Comparison of ENCODE assay signal across 9 mouse cellular contexts in the genomic region with DNA sequence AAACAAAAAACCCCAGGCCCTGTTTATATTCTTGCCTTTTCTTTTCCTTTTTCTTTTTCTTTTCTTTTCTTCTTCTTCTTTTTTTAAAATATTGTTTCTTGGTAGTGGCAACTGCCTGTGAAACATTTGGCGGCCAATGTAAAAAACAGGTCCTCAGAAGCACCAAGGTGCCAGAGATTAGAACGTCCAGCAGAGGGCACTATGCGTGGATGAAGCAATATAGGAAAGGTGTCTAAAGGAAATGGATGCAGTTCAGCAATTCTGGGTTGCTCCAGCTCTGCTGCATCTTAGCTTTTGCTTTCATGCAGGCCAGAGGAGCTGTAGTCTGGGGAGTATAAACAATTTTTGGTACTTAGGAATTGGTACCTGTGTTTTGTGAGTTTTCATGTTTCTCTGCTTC. TPM values are rescaled to one million over a fixed set of nuclear protein-coding genes. Genes with fewer than 3 reads are reported as not detected.
DNase-seq lines count a peak whose midpoint lies in the region; ATAC-seq and TF ChIP-seq lines count a peak whose summit lies in the region.
"Had no signal": no experiment of that assay in that cellular context is flagged by ENCODE, and none has a peak within 500 bp of the region (broad histone marks: within the 10 kb centered on the region; RNA-seq: fewer than 3 reads in every experiment).

No protein-coding gene starts in this region.

- no peak overlapping the region for H3K4me2 ChIP-seq in heart, embryonic 12.5 days
- H3K4me2 ChIP-seq in myocyte (ENCODE audit: low read depth): no peak overlapping the region

- H3K27ac ChIP-seq in heart, embryonic 12.5 days (ENCODE audit: poor library complexity, severe bottlenecking): no peak overlapping the region

- TF ChIP-seq POLR2A in myocyte (IDR thresholded peaks at IDR 0.05; ENCODE audit: insufficient read length, low read depth): no peak

- no peaks in the 10 kb centered on the region for H3K79me2 ChIP-seq in myocyte (ENCODE audit: control insufficient read depth, insufficient read depth)

- no peaks in the 10 kb centered on the region for H3K27me3 ChIP-seq in heart, embryonic 12.5 days (replicated peaks)
- no peaks in the 10 kb centered on the region for H3K27me3 ChIP-seq in myocyte (ENCODE audit: control insufficient read depth, insufficient read depth, insufficient read length)

- H3ac ChIP-seq in myocyte (ENCODE audit: control insufficient read depth, insufficient read length): no peak overlapping the region

- no peaks in the 10 kb centered on the region for H3K9me3 ChIP-seq in heart, embryonic 12.5 days (replicated peaks)

- no peak overlapping the region for H3K9ac ChIP-seq in heart, embryonic 12.5 days

- no peak for ATAC-seq in heart, embryonic 12.5 days (ENCODE audit: insufficient number of reproducible peaks, low FRiP score)

- DNase-seq in heart, adult 18-20 months: peak; percentile 7 to 67
- peak; percentile 74 for DNase-seq in 3T3-L1 (ENCODE audit: low read depth, low spot score)
- DNase-seq in MN1 (ENCODE audit: low spot score): peak; percentile 38
- peak; percentile 64 for DNase-seq in embryo, embryonic 11 days
- peak; percentile 29 to 73 for DNase-seq in kidney, postnatal 36 days
- DNase-seq in thymus, postnatal 36 days: peak; percentile 33 to 34

- no peak overlapping the region for H3K4me3 ChIP-seq in heart, embryonic 12.5 days
- no peak overlapping the region for H3K4me3 ChIP-seq in myocyte

- no peaks in the 10 kb centered on the region for H3K36me3 ChIP-seq in heart, embryonic 12.5 days
- no peaks in the 10 kb centered on the region for H3K36me3 ChIP-seq in myocyte (ENCODE audit: control insufficient read depth, insufficient read depth)

- no peaks in the 10 kb centered on the region for H3K4me1 ChIP-seq in heart, embryonic 12.5 days (replicated peaks)

- WGBS in heart, embryonic 12.5 days: 14% methylated on average over 3 of the region's 3 CpGs

TF ChIP-seq in myocyte, 11 proteins besides CTCF, POLR2A, EP300 and RAD21:
- TF ChIP-seq REST (IDR thresholded peaks at IDR 0.05; ENCODE audit: insufficient read depth, insufficient read length) (no peak), E2F4 (IDR thresholded peaks at IDR 0.05; ENCODE audit: insufficient read depth) (no peak), CEBPB (IDR thresholded peaks at IDR 0.05; ENCODE audit: insufficient read depth, poor library complexity, severe bottlenecking) (0 out of 2 replicates have a peak, but pooled peaks have one; percentile 28), MYOD1 (IDR thresholded peaks at IDR 0.05; ENCODE audit: control insufficient read depth in 1 of 3, insufficient read length in 2 of 3, low read depth in 2 of 3) (no peak)
TF ChIP-seq in myocyte: peak in this region for 1.

RNA-seq across cellular contexts. Expression of a gene that starts 9.2 kb away (rescaled TPM):
- not detected for total RNA-seq in heart, adult 18-20 months (2021)
- polyA plus RNA-seq in heart, embryonic 12.5 days (2016; fragmentation: Nextera tagmentation; extraction: Ambion mirVana): not detected in 2 replicates
- not detected for polyA plus RNA-seq in myocyte (2012; fragmentation: generic; extraction: Trizol)
- total RNA-seq: layer of hippocampus, adult 18-20 months had no signal

RNA-seq across cellular contexts. Expression of a gene that starts 11.4 kb away (rescaled TPM):
- total RNA-seq in heart, adult 18-20 months (2021): 1 to 10 TPM; 1.6 to 2.2 TPM
- 17.0 and 17.8 TPM in 2 replicates for polyA plus RNA-seq in heart, embryonic 12.5 days (2016; fragmentation: Nextera tagmentation; extraction: Ambion mirVana)
- polyA plus RNA-seq in myocyte (2012; fragmentation: generic; extraction: Trizol): 3.7 TPM
